Mouse (Mus musculus) neural tube, embryonic 13.5 days (tissue): ENCODE measurements around the gene M1ap. TPM values are rescaled to one million over a fixed set of nuclear protein-coding genes. Genes with fewer than 3 reads are reported as not detected.

Experiments used
- ATAC-seq: fragments of 200-750 bp; cut with Nextera tagmentation; 2 replicates; pipeline ENCODE4 v1.8.0; 2017; ENCODE audit warnings: low read depth, mild to moderate bottlenecking, moderate TSS enrichment, moderate library complexity
- H3K27ac ChIP-seq: fragments of 300-500 bp; sonication (generic); replicated peaks from 2 replicates; pipeline ENCODE4 v1.5.1; 2015; ENCODE audit warnings: moderate library complexity, mild to moderate bottlenecking, inconsistent platforms
- H3K27me3 ChIP-seq: fragments of 300-500 bp; sonication (generic); 2 replicates; pipeline ENCODE4 v1.6.1; 2015; ENCODE audit warnings: mild to moderate bottlenecking, inconsistent platforms
- H3K36me3 ChIP-seq: fragments of 300-500 bp; sonication (generic); 2 replicates; pipeline ENCODE4 v1.6.1; 2015; ENCODE audit warnings: mild to moderate bottlenecking, inconsistent platforms
- H3K4me1 ChIP-seq: fragments of 300-500 bp; sonication (generic); replicated peaks from 2 replicates; pipeline ENCODE4 v1.6.1; 2015; ENCODE audit warnings: inconsistent platforms
- H3K4me2 ChIP-seq: fragments of 300-500 bp; sonication (generic); 2 replicates; pipeline ENCODE4 v1.6.1; 2015; ENCODE audit warnings: inconsistent platforms, mild to moderate bottlenecking, moderate library complexity
- H3K4me3 ChIP-seq: fragments of 300-500 bp; sonication (generic); 2 replicates; pipeline ENCODE4 v1.5.1; 2015; ENCODE audit warnings: mild to moderate bottlenecking, inconsistent platforms
- H3K9ac ChIP-seq: fragments of 300-500 bp; sonication (generic); 2 replicates; pipeline ENCODE4 v1.6.1; 2015; ENCODE audit warnings: moderate library complexity, mild to moderate bottlenecking, inconsistent platforms
- H3K9me3 ChIP-seq: fragments of 300-500 bp; sonication (generic); 2 replicates; pipeline ENCODE4 v1.6.1; 2016; ENCODE audit warnings: inconsistent platforms
- WGBS: fragments of 180-500 bp; shearing (Covaris S2); methylation state at CpG from one replicate; pipeline ENCODE4 v1.1.7; 2015; 5-methylcytosine and 5-hydroxymethylcytosine counted together
- polyA plus RNA-seq: library from polyadenylated mRNA; unstranded; fragments of >200 nt; fragmentation: Nextera tagmentation; extraction: Ambion mirVana; gene quantifications from 2 replicates; pipeline ENCODE4 v1.2.1, GENCODE M21; 2015

M1ap gene
- polyA plus RNA-seq, 1 experiment from 2014 or later: not detected

- Histone ChIP-seq H3K36me3 (no peaks in the 10 kb centered on the region), H3K27me3 (no peaks in the 10 kb centered on the region), H3K4me1 (no peaks in the 10 kb centered on the region), H3K9me3 (no peaks in the 10 kb centered on the region), H3K27ac (no peak overlapping the region), H3K9ac (no peak overlapping the region), H3K4me2 (no peak overlapping the region), H3K4me3 (no peak overlapping the region)
- no peak for ATAC-seq
- WGBS: 82% methylated on average over 12 of the region's 12 CpGs
Observed at GRCm38 (mm10) chr6:83014482-83015466, 68.1 kb downstream of the M1ap start.

GRCm38 (mm10) chr6:83015749-83016148 lies 69.0 kb downstream of the M1ap start:
- Histone ChIP-seq H3K27ac (no peak overlapping the region), H3K4me3 (no peak overlapping the region), H3K9ac (no peak overlapping the region), H3K9me3 (no peaks in the 10 kb centered on the region), H3K4me2 (no peak overlapping the region), H3K27me3 (no peaks in the 10 kb centered on the region), H3K36me3 (no peaks in the 10 kb centered on the region), H3K4me1 (no peaks in the 10 kb centered on the region)
- ATAC-seq: no peak
- WGBS: 90% methylated on average over 2 of the region's 2 CpGs

DNA sequence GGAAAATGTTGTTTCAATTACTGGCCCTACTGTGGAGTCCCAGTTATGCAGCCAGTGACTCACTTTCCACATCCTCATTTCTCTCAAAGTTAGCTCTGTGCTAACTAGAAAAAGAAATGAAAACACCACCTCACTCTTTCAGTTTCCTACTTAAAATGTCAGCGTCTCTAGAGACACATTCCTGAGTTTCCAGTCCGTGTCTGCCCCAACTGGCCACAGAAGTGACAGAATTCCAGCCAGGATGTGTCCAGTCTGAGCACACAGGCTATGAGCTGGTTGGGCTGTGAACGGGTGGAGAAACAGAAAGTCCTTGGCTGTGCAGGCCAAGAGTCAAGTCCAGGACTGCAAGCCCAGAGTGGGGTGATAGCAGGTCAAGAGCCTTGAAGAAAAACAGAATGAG lies 70.5 kb downstream of the M1ap start:
- Histone ChIP-seq H3K9ac (no peak overlapping the region), H3K4me1 (no peaks in the 10 kb centered on the region), H3K4me2 (no peak overlapping the region), H3K36me3 (no peaks in the 10 kb centered on the region), H3K4me3 (no peak overlapping the region), H3K27me3 (no peaks in the 10 kb centered on the region), H3K27ac (no peak overlapping the region), H3K9me3 (no peaks in the 10 kb centered on the region)
- 74% methylated on average over 3 of the region's 3 CpGs for WGBS
- no peak for ATAC-seq

GRCm38 (mm10) chr6:83019044-83019443 lies 72.3 kb downstream of the M1ap start:
- ATAC-seq: no peak
- Histone ChIP-seq H3K27ac (no peak overlapping the region), H3K4me3 (no peak overlapping the region), H3K9me3 (no peaks in the 10 kb centered on the region), H3K9ac (no peak overlapping the region), H3K27me3 (no peaks in the 10 kb centered on the region), H3K4me2 (no peak overlapping the region), H3K36me3 (no peaks in the 10 kb centered on the region), H3K4me1 (no peaks in the 10 kb centered on the region)
- WGBS: 79% methylated on average over 3 of the region's 3 CpGs

GRCm38 (mm10) chr6:83020121-83020520 lies 73.4 kb downstream of the M1ap start:
- ATAC-seq: no peak
- no peaks in the 10 kb centered on the region for H3K36me3 ChIP-seq
- no peak overlapping the region for H3K9ac ChIP-seq
- H3K27ac ChIP-seq: no peak overlapping the region
- H3K4me2 ChIP-seq: no peak overlapping the region
- WGBS: 82% methylated on average over 6 of the region's 6 CpGs
- H3K27me3 ChIP-seq: no peaks in the 10 kb centered on the region
- H3K4me1 ChIP-seq: no peaks in the 10 kb centered on the region
- no peaks in the 10 kb centered on the region for H3K9me3 ChIP-seq
- no peak overlapping the region for H3K4me3 ChIP-seq

DNA sequence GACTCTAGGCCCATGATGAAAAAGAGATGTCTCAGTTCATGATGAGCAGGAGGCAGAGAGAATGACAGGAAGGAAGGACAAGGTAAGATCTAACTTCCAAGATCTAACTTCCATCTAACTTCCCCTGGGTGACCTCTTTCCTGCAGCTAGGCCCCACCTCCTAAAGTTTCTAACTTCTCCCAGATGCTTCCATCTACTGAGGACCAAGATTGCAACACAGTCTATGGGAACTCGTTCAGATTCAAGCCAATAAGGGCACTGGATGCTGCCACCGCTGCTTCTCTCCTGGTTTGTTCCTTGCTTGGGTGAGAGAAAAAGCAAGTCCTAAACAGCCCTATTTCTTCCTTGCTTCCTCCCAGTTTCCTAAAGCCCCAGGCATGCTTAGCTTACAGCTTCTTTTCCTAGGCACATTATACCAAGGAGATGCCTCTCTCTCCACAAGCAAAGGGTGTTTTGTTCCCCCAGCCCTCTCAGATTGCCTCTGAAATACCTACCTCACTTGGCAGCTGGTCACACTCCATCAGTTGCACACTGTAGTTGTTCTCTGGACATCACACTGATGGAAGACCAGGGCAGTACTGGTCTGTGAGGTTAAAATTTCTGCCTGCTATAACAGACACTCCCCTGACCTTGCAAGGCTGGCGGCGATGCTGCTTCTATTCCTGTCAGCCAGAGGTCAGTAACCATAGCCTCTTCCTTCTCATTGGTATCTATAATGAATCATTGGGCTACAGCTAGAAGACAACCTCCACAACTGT lies 74.3 kb downstream of the M1ap start:
- Histone ChIP-seq H3K4me1 (no peaks in the 10 kb centered on the region), H3K27me3 (no peaks in the 10 kb centered on the region), H3K4me3 (no peak overlapping the region), H3K9ac (no peak overlapping the region), H3K36me3 (no peaks in the 10 kb centered on the region), H3K27ac (no peak overlapping the region), H3K4me2 (no peak overlapping the region), H3K9me3 (no peaks in the 10 kb centered on the region)
- no peak for ATAC-seq
- WGBS: 87% methylated on average over 4 of the region's 4 CpGs

- Histone ChIP-seq H3K27ac (no peak overlapping the region), H3K4me1 (no peaks in the 10 kb centered on the region), H3K4me2 (no peak overlapping the region), H3K36me3 (no peaks in the 10 kb centered on the region), H3K27me3 (no peaks in the 10 kb centered on the region), H3K9me3 (no peaks in the 10 kb centered on the region), H3K9ac (no peak overlapping the region), H3K4me3 (no peak overlapping the region)
- 91% methylated on average over 9 of the region's 9 CpGs for WGBS
- ATAC-seq: no peak
Observed at GRCm38 (mm10) chr6:83023008-83023407, 76.3 kb downstream of the M1ap start.

DNA sequence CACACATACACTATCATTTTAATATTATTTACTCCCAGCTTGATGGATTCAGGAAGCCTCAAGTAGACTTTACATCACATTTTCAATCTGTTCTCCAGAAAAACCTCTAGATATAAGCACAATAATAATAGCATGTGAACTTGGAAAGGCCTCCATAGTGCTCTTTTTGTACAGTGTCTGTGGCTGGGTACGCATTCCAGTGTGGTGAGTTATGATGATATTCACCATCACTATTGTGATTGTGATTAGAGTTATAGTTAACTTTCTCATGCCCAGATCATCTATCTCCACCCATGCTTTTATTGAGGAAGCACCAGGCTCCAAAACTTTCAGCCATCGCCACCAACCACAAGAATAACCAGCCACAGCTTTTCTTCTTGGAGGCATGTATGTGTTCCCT lies 77.1 kb downstream of the M1ap start:
- WGBS: 95% methylated on average over 2 of the region's 2 CpGs
- no peaks in the 10 kb centered on the region for H3K4me1 ChIP-seq
- no peak overlapping the region for H3K27ac ChIP-seq
- H3K36me3 ChIP-seq: no peaks in the 10 kb centered on the region
- no peak overlapping the region for H3K4me2 ChIP-seq
- H3K27me3 ChIP-seq: no peaks in the 10 kb centered on the region
- no peak overlapping the region for H3K4me3 ChIP-seq
- H3K9me3 ChIP-seq: no peaks in the 10 kb centered on the region
- no peak for ATAC-seq
- no peak overlapping the region for H3K9ac ChIP-seq

DNA sequence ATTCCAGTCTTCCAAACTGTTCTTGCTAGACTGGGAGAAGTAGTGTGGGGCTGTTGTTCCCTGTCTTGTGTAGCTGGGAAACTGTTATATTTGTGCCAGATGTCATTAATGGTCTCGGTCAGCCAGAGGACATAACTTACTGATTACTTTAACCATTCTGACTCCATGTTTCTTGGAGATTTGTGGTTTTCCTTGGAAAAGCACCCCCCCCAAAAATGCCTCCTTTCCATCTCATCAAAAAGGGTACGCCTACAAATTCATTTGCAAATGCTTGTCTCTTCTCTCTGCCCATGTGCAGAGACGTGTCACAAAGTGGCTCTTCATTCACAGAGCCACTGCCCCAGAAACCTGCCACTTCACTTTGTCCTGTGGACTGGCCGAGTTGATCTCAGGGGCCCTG lies 77.7 kb downstream of the M1ap start:
- H3K4me1 ChIP-seq: no peaks in the 10 kb centered on the region
- H3K36me3 ChIP-seq: no peaks in the 10 kb centered on the region
- no peak overlapping the region for H3K4me2 ChIP-seq
- no peak overlapping the region for H3K4me3 ChIP-seq
- H3K27ac ChIP-seq: no peak overlapping the region
- ATAC-seq: no peak
- no peak overlapping the region for H3K9ac ChIP-seq
- H3K27me3 ChIP-seq: 0 out of 2 replicates have a peak, but pooled peaks cover 3% of the 10 kb centered on the region
- WGBS: 69% methylated on average over 4 of the region's 4 CpGs
- H3K9me3 ChIP-seq: no peaks in the 10 kb centered on the region

DNA sequence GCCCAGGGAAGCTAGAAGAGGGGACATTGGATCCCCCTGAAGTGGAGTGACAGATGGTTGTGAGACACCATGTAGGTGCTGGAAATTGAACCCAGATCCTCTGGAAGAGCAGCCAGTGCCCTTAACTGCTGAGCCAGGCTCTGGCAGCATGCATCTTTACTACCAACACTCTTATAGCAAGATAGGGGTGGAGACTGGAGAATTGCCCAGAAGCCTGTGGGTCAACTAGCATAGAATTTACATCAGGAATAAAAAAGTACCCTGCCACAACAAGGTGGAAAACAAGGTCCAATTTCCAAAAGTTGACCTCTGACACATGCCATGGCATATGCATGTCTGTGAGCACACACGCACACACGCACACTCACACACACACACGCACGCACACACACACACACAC lies 78.5 kb downstream of the M1ap start:
- no peak overlapping the region for H3K4me2 ChIP-seq
- H3K9ac ChIP-seq: no peak overlapping the region
- no peaks in the 10 kb centered on the region for H3K36me3 ChIP-seq
- no peaks in the 10 kb centered on the region; the same call in 1 of the 2 replicates for H3K4me1 ChIP-seq
- 91% methylated on average over 4 of the region's 4 CpGs for WGBS
- no peak overlapping the region for H3K4me3 ChIP-seq
- H3K9me3 ChIP-seq: no peaks in the 10 kb centered on the region
- no peak for ATAC-seq
- peaks cover 11% of the 10 kb centered on the region for H3K27me3 ChIP-seq
- no peak overlapping the region for H3K27ac ChIP-seq

DNA sequence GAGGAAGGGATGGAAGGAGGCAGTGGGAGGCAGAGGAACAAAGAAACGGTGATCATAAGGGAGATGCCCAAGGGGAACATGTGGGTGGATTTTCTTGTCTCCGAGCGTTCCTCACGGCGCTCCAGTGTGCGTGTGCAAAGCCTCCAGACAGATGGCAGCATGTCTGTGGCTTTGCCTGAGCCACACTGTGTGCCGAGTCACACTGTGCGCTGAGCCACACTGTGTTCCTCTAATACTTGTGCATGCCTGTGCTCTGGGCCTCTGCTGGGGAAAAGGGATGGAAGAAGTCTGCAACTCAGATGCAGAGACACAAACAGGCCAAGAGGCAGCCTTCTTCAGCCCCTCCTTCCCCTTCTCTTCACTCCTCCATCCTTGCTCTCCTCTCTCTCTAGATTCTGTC lies 80.6 kb downstream of the M1ap start:
- Histone ChIP-seq H3K4me3 (no peak overlapping the region), H3K4me2 (no peak overlapping the region), H3K4me1 (peaks cover 4% of the 10 kb centered on the region), H3K9me3 (no peaks in the 10 kb centered on the region), H3K9ac (no peak overlapping the region), H3K36me3 (no peaks in the 10 kb centered on the region), H3K27me3 (peaks cover 30% of the 10 kb centered on the region), H3K27ac (no peak overlapping the region)
- 72% methylated on average over 8 of the region's 8 CpGs for WGBS
- ATAC-seq: no peak

- Histone ChIP-seq H3K4me1 (peaks cover 8% of the 10 kb centered on the region), H3K9me3 (no peaks in the 10 kb centered on the region), H3K4me2 (no peak overlapping the region), H3K36me3 (no peaks in the 10 kb centered on the region), H3K4me3 (no peak overlapping the region), H3K27me3 (peaks cover 35% of the 10 kb centered on the region), H3K27ac (no peak overlapping the region), H3K9ac (no peak overlapping the region)
- ATAC-seq: no peak
- WGBS: 51% methylated on average over 8 of the region's 9 CpGs
Observed at GRCm38 (mm10) chr6:83027706-83028105, 81.0 kb downstream of the M1ap start.
